In the genomic region with DNA sequence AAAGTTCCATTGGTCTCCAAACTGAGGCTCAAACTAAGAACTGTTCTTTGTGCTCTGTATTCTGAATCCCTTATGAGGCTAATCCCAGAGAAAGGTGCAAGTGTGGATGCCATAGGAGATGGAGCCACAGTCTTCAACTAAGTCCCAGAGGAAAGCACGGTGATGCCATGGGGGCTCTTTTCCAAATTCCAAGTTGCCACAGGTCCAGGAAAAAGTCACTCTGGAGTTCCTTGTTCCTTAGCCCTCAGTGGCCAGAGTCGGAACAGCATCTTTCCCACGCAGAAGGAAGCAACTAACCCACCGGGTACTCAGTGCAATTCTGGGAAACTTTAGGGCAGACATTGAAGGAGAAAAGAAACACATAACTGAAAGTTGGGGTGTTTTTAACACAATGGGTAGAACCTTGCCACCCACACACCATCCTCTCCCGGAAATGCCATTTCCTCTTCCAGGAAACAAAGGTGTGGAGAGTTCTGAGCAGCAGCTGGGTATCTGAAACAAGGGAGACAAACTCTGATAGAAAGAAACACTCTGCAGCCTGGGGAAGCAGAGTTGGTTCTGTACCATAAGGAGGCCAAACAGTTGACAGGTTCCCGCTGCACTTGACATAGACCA, we compare ENCODE assay signal across 21 mouse cellular contexts. TPM values are rescaled to one million over a fixed set of nuclear protein-coding genes. Genes with fewer than 3 reads are reported as not detected.
DNase-seq lines count a peak whose midpoint lies in the region; ATAC-seq and TF ChIP-seq lines count a peak whose summit lies in the region.
"Had no signal": no experiment of that assay in that cellular context is flagged by ENCODE, and none has a peak within 500 bp of the region (broad histone marks: within the 10 kb centered on the region; RNA-seq: fewer than 3 reads in every experiment).

No protein-coding gene starts in this region.

- DNase-seq in layer of hippocampus, adult 2 months (ENCODE audit: low spot score in 2 of 2) = no peak
- DNase-seq in layer of hippocampus, adult 9-11 months = no peak
- peak; percentile 78 for DNase-seq in CD4-positive, CD25-positive, alpha-beta regulatory T cell, adult 2 months (ENCODE audit: low read depth, low spot score)
- DNase-seq in thymus, postnatal 0 days (ENCODE audit: low spot score) = peak; percentile 69
- DNase-seq in urinary bladder, adult 18-20 months (ENCODE audit: low spot score in 2 of 2) = no peak
- no peak for DNase-seq in kidney, postnatal 14 days
- DNase-seq in cerebellum, postnatal 25 days = no peak
- DNase-seq: adrenal gland, adult 2 months; cerebellum, adult 11-12 months; lung, postnatal 36 days had no signal

- H3K4me3 ChIP-seq in layer of hippocampus, adult 2 months = no peak overlapping the region
- H3K4me3 ChIP-seq: erythroblast, embryonic 14.5 days; forebrain, embryonic 15.5 days; hindbrain, embryonic 10.5 days; intestine, embryonic 15.5 days; left cerebral cortex, adult 2 months; limb, embryonic 12.5 days; liver, embryonic 15.5 days; midbrain, embryonic 10.5 days; myocyte had no signal

- peak; percentile 21; the same call in 1 of the 2 replicates for TF ChIP-seq CTCF in layer of hippocampus, adult 2 months (conservative IDR thresholded peaks at IDR 0.05)

- no peak overlapping the region for H3K27ac ChIP-seq in layer of hippocampus, adult 2 months
- H3K27ac ChIP-seq: forebrain, embryonic 15.5 days; hindbrain, embryonic 10.5 days; intestine, embryonic 15.5 days; kidney, postnatal 0 days; left cerebral cortex, adult 2 months; limb, embryonic 12.5 days; liver, embryonic 15.5 days; midbrain, embryonic 10.5 days had no signal

- ATAC-seq in activated CD4-positive, CD25-positive, alpha-beta regulatory T cell, adult 4 months = peak; percentile 37
- ATAC-seq: forebrain, embryonic 15.5 days; intestine, embryonic 15.5 days had no signal

RNA-seq across cellular contexts. Expression of a gene that starts 2.1 kb away (rescaled TPM):
- total RNA-seq in layer of hippocampus, adult 2 months (2021) = 1 to 10 TPM; 7.4 to 8.9 TPM
- polyA plus RNA-seq in activated CD4-positive, CD25-positive, alpha-beta regulatory T cell, adult 4 months (2017; shearing (Covaris generic)) = 100 to 1,000 TPM; 118 to 125 TPM
- polyA plus RNA-seq in thymus, postnatal 0 days (2015; fragmentation: Nextera tagmentation; extraction: Ambion mirVana) = 54.6 and 63.1 TPM in 2 replicates
- polyA plus RNA-seq: erythroblast, embryonic 14.5 days had no signal

Comparison
In these comparisons a context has a peak if more than half of its experiments do, and no peak if none do; other contexts are left out.
1. DNase-seq: peak in CD4-positive, CD25-positive, alpha-beta regulatory T cell, adult 2 months (single experiment) and thymus, postnatal 0 days (single experiment); none in layer of hippocampus, adult 2 months (0 of 2), layer of hippocampus, adult 9-11 months (single experiment), urinary bladder, adult 18-20 months (0 of 2), kidney, postnatal 14 days (single experiment) and cerebellum, postnatal 25 days (0 of 2).